Mouse (Mus musculus): ENCODE data around the gene F13a1.

F13a1 gene

DNA sequence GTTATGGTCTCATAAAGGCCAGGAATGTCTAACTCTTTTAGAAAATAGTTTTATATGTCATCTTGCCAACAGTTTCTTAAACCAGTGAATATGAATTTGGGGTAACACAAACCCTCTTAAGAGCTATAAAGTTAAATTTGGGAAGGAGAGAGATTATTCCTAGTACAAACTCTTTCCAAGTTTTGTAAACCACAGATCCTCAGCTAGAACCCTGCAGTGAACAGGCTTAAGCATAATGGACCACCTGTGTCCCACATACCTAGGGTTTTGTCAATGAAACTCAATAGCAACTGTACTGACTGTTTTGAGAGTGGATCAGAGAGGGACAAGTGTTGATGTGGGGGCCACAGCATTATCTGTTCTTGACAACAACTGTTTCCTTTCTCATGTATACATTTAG, 96.4 kb downstream of the F13a1 start:
- DNase-seq (ENCODE audit: low spot score): no peak

DNA sequence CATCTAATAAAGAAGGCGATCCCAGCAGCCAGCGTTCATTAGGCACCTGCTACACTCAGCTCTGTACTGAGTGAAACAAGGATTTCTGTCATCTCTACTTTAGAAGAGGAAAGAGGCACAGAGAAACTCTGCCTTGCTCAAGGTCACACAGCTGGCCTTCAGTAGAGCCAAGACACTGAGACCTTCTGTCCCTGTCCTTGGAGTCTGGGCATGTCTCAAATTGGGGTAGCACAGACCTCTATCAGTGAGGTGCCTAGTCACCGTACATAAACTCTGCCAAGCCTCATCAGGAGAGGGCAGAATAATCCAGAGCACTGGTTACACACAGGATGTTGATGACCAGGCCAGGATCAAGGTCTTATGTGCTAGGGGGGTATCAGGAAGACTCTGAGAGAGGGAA, 108.2 kb downstream of the F13a1 start:
- no peak for DNase-seq (ENCODE audit: low spot score)

DNA sequence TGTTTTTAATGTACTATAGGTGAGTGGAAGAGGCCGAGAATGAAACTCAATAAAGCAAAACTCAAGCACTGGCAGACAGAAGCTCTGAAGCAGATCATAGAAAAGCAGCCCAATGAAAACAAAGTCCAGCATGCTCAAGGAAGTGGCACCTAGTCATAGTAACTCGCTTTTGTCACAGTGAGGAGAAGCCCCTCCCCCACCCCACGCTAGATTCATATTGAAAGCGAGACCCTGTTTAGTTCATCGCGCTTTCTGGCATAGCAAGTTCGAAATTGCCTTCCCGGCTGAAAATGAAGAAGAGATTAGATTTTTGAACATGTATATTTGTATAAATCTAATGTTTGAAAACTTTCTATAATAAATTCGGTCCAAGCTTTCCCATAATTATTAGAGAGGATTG, 118.0 kb downstream of the F13a1 start:
- DNase-seq (ENCODE audit: low spot score): no peak

- DNase-seq (ENCODE audit: low spot score): no peak
Measured at GRCm38 (mm10) chr13:36919737-36920136, 130.3 kb downstream of the F13a1 start.

GRCm38 (mm10) chr13:36903885-36904284, 146.2 kb downstream of the F13a1 start:
- no peak for DNase-seq (ENCODE audit: low spot score)

DNA sequence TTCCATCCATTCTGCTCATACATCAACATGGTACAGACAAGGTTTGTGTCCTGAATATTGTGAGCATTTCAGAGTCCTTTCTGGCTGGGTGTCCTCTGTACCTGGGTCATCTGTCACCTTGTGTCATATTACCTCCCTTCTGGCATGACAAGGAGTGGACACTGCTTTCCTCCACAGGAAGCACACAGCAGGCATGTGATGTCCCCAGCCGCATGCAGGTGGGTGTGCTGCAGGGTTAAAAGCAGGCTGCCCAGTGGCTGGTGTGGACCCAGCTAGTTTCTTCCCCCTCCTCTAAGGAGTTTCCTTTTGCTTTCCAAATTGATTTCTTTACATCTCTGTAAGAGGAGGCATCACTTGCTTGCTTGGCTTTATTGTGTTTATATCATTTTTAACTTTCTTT, 146.6 kb downstream of the F13a1 start:
- DNase-seq (ENCODE audit: low spot score): no peak

GRCm38 (mm10) chr13:36901603-36902002, 148.4 kb downstream of the F13a1 start:
- DNase-seq (ENCODE audit: low spot score): no peak

DNA sequence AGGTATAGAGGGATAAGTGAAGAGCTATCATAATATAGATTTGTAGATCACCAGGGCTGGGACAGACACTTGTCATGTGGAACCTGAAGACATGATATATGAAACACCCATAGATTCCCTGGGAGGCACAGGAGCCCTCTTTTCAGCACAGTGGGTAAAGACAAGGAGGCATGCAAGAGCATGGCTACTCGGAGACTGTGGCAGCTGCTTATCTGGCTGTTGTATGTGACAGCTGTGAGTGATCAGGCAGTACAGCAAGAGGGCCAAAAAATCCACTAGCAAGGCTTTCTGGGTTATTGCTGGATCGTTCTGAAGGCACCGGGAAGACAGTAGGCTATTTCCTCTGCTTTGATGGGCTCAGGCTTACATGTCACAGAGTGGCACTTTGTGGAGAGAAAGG, 149.0 kb downstream of the F13a1 start:
- DNase-seq (ENCODE audit: low spot score): no peak

DNA sequence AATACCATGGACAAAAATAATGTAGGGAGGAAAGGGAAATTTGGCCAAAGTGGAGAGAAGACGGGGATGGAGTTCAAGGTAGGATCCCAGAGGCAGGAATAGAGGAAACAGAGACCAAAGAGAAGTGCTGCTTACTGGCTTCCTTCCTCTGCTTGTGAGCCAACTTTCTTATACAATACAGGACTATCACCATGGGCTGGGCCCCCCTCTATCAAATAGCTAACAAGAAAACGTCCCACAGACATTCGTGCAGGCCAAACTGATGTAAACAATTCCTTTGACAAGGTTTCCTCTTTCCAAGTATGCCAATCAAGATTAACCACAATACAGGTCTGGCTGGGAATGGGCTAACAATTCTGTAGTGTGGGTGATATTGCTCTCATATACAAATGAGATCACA, 154.0 kb downstream of the F13a1 start:
- no peak for DNase-seq (ENCODE audit: low spot score)

DNA sequence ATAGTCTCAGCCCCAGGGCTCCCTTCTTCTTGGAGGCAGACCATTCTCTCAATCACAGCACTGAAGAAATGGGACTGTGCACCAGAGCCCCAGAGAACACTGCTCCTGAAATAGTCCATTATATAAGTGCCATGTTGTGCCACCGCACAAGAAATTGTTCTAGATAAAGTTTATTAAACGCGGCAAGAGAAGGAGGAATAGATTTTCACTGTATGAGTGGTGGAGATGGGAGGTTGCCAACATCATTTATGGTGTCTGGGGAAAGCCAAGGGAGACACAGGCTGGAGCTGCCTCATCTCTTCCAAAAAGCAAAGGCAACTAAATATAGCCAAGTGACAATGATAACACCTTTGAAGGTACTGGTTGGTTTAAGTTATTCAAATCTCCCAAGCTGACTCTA, 156.3 kb downstream of the F13a1 start:
- DNase-seq (ENCODE audit: low spot score): no peak

DNA sequence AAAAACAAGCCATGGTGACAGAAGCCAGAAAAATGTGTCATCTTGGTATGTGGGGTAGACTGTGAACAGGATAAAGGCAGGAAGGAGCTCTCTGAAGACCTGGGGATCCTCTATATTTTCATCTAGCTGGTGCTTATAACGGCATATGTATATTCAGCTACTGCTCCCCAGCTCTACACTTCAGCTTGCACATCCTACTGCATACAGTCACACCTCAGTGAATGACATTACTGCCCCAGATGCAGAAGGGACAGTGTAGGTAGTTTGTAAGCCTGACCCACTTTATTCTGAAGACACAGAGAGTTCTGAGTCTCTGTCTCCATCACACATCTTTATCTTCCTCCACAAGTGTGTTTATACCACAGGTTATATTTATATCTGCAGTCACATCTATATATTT, 157.8 kb downstream of the F13a1 start:
- DNase-seq (ENCODE audit: low spot score): no peak

- no peak for DNase-seq (ENCODE audit: low spot score)
Measured at GRCm38 (mm10) chr13:36885973-36886372, 164.1 kb downstream of the F13a1 start.

GRCm38 (mm10) chr13:36839111-36839510, 210.9 kb downstream of the F13a1 start:
- DNase-seq (ENCODE audit: low spot score): no peak

All from urinary bladder, postnatal 14 days (tissue).